Mouse (Mus musculus) stomach, embryonic 14.5 days (tissue): ENCODE data around the gene Cct2. TPM values are rescaled to one million over a fixed set of nuclear protein-coding genes. Genes with fewer than 3 reads are reported as not detected.
A peak's percentile ranks its signal among the peaks of the same experiment; 100 is the strongest.

Experiments
- ATAC-seq: fragments of 200-750 bp; cut with Nextera tagmentation; 2 replicates; pipeline ENCODE4 v1.8.0; 2017; ENCODE audit warnings: low read depth, moderate TSS enrichment; ENCODE audit not compliant: insufficient number of reproducible peaks, insufficient read depth, low FRiP score
- H3K27ac ChIP-seq: fragments of 300-500 bp; sonication (generic); 2 replicates; pipeline ENCODE4 v1.5.1; 2014; ENCODE audit warnings: mild to moderate bottlenecking, low read length, moderate library complexity, mixed read lengths
- H3K27me3 ChIP-seq: fragments of 300-500 bp; sonication (generic); 2 replicates; pipeline ENCODE4 v1.6.1; 2014; ENCODE audit warnings: low read length, control low read depth, mixed read lengths; ENCODE audit not compliant: control insufficient read depth, insufficient read depth
- H3K36me3 ChIP-seq: fragments of 300-500 bp; sonication (generic); 2 replicates; pipeline ENCODE4 v1.6.1; 2014; ENCODE audit warnings: mild to moderate bottlenecking, control low read depth, low read length, moderate library complexity, mixed read lengths; ENCODE audit not compliant: control insufficient read depth, insufficient read depth
- H3K4me1 ChIP-seq: fragments of 300-500 bp; sonication (generic); 2 replicates; pipeline ENCODE4 v1.6.1; 2014; ENCODE audit warnings: low read length, control low read depth, mixed read lengths; ENCODE audit not compliant: control insufficient read depth, insufficient read depth
- H3K4me2 ChIP-seq: fragments of 300-500 bp; sonication (generic); replicated peaks from 2 replicates; pipeline ENCODE4 v1.6.1; 2014; ENCODE audit warnings: low read depth, low read length, control low read depth
- H3K4me3 ChIP-seq: fragments of 300-500 bp; sonication (generic); 2 replicates; pipeline ENCODE4 v1.5.1; 2014; ENCODE audit warnings: low read depth, low read length, control low read depth
- H3K9ac ChIP-seq: fragments of 300-500 bp; sonication (generic); replicated peaks from 2 replicates; pipeline ENCODE4 v1.6.1; 2014; ENCODE audit warnings: low read depth, mild to moderate bottlenecking, control low read depth, low read length, moderate library complexity, mixed read lengths
- H3K9me3 ChIP-seq: fragments of 300-500 bp; sonication (generic); 2 replicates; pipeline ENCODE4 v1.6.1; 2016; ENCODE audit warnings: low read depth, low read length, control low read depth; ENCODE audit not compliant: control insufficient read depth
- WGBS: fragments of 180-500 bp; shearing (Covaris S2); extraction: QIAGEN DNeasy Blood & Tissue Kit; methylation state at CpG from one replicate; pipeline ENCODE4 v1.1.7; 2014; 5-methylcytosine and 5-hydroxymethylcytosine counted together
- polyA plus RNA-seq: library from polyadenylated mRNA; unstranded; fragments of >200 nt; fragmentation: Nextera tagmentation; extraction: Ambion mirVana; gene quantifications from 2 replicates; pipeline ENCODE4 v1.2.1, GENCODE M21; 2014

Cct2 gene
- polyA plus RNA-seq, 1 experiment from 2014 or later: 238 TPM

DNA sequence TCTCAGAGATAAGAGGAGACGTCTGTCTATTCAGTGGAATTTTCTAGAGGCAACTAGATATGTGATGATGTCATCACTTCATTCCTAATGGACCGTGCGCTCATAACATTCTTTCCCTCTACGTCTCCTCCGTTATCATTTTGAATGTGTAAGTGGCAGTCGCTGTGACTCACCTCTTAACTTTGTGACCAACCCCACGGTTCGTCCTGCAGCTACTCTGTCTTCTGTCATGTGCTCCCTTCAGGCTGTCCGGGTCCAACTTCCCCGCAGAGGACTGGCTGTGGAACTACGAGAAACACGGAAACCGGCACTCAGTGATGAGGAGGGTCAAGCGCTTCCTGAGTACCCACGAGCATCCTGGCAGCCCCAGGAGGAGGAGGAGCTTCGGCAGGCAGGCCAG, 39.9 kb downstream of the Cct2 start:
- Histone ChIP-seq H3K9me3 (no peaks in the 10 kb centered on the region), H3K4me3 (peak overlapping the region; percentile 3; the same call in 1 of the 2 replicates), H3K36me3 (no peaks in the 10 kb centered on the region), H3K9ac (no peak overlapping the region), H3K27ac (no peak overlapping the region), H3K4me2 (peak overlapping the region; percentile 19; the same call in 1 of the 2 replicates), H3K27me3 (0 out of 2 replicates have a peak, but pooled peaks cover 5% of the 10 kb centered on the region), H3K4me1 (no peaks in the 10 kb centered on the region)
- WGBS: 32% methylated on average over 16 of the region's 16 CpGs
- ATAC-seq: no peak; the same call in 1 of the 2 replicates

DNA sequence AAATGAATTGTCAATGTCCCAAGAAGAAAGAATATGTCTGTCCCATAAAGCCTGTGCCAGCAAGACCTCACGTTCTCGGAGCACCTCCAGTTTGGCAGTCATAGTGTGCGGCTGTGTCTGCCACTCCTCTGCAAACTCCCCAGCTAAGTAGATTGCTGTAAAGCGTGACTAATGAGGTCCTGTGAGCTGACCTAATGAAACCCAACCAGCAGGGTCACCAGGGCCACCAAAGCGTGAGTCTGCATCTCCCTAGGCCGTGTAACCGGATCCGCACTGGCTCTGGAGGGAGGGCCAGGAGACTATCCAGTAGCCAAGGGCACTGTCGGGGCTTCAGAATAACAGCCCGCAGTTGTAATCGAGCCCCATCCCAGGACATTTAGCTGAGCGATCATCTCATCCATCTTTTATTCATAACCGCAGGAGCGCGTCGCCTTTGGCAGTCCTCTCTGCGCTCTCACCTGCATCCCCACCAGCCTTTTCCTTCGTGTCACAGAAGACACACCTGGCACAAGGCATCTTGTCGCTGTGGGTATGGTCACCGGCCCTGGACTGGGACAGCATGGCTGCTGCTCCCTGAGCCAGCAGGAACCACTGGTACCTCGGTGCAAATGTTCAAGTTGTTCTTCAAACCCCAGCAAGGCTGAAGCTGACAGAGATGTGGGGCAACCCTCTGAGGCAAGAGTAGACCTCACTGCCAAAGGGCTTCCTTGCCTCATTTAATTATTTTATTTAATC, 42.4 kb downstream of the Cct2 start:
- H3K4me3 ChIP-seq: no peak overlapping the region
- H3K27ac ChIP-seq: no peak overlapping the region
- H3K4me1 ChIP-seq: no peaks in the 10 kb centered on the region
- WGBS: 21% methylated on average over 21 of the region's 21 CpGs
- H3K9me3 ChIP-seq: no peaks in the 10 kb centered on the region
- no peak overlapping the region for H3K4me2 ChIP-seq
- ATAC-seq: no peak
- H3K9ac ChIP-seq: no peak overlapping the region
- 0 out of 2 replicates have a peak, but pooled peaks cover 5% of the 10 kb centered on the region for H3K27me3 ChIP-seq
- H3K36me3 ChIP-seq: no peaks in the 10 kb centered on the region

DNA sequence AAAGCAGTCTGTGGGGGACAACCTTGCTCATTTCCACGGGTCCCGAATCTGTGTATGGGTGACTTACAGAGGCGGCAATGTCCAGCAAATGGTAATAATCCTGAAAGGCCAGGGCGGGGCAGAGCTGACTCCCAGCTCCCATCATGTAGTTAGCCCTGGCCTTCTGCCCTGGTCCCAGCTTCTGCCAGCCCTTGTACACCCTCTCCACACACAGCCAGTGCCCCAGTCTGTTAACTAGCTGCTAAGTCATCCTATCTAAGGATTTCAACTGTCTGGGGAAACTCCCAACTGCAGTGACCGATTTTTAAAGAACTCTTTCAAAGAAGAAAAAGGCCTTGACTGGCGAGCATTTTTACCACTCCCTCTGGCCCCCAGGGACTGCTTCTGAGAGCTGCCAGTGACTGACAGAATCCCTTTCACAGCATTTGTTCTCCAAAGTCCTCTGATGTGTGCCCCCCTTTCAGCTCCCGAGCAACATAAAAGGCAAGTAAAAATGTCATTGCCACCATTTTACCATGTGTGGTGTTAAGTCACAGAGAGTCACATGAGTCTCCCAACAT, 45.3 kb downstream of the Cct2 start:
- Histone ChIP-seq H3K27me3 (no peaks in the 10 kb centered on the region), H3K9ac (no peak overlapping the region), H3K4me3 (no peak overlapping the region), H3K4me2 (no peak overlapping the region), H3K4me1 (peaks cover 3% of the 10 kb centered on the region; the same call in 1 of the 2 replicates), H3K27ac (no peak overlapping the region), H3K36me3 (no peaks in the 10 kb centered on the region), H3K9me3 (no peaks in the 10 kb centered on the region)
- WGBS: 70% methylated on average over 7 of the region's 7 CpGs
- no peak for ATAC-seq

DNA sequence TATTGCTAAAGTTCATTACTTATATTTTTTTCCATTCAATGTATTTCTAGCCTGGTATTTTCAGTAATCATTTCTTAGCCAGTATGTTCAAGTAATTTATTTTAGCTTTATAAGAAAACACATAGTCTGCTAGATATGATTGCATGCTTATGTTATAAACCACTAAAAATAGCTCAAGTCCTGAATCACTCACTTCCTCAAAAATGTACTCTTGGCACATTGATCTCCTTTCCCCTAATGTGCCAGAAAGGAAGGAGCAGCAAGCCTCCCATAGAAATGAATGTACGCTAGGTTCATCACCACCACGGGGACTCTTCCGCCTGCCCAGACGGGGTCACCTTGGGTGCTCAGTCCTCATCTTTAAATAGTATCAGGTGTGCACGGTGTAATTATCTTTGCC, 49.0 kb downstream of the Cct2 start:
- no peak overlapping the region for H3K4me2 ChIP-seq
- no peak overlapping the region for H3K9ac ChIP-seq
- no peaks in the 10 kb centered on the region for H3K9me3 ChIP-seq
- H3K27me3 ChIP-seq: no peaks in the 10 kb centered on the region
- H3K36me3 ChIP-seq: no peaks in the 10 kb centered on the region
- WGBS: 77% methylated on average over 5 of the region's 5 CpGs
- H3K27ac ChIP-seq: no peak overlapping the region
- peak; percentile 33; the same call in 1 of the 2 replicates for ATAC-seq
- no peak overlapping the region for H3K4me3 ChIP-seq
- H3K4me1 ChIP-seq: peaks cover 3% of the 10 kb centered on the region; the same call in 1 of the 2 replicates

DNA sequence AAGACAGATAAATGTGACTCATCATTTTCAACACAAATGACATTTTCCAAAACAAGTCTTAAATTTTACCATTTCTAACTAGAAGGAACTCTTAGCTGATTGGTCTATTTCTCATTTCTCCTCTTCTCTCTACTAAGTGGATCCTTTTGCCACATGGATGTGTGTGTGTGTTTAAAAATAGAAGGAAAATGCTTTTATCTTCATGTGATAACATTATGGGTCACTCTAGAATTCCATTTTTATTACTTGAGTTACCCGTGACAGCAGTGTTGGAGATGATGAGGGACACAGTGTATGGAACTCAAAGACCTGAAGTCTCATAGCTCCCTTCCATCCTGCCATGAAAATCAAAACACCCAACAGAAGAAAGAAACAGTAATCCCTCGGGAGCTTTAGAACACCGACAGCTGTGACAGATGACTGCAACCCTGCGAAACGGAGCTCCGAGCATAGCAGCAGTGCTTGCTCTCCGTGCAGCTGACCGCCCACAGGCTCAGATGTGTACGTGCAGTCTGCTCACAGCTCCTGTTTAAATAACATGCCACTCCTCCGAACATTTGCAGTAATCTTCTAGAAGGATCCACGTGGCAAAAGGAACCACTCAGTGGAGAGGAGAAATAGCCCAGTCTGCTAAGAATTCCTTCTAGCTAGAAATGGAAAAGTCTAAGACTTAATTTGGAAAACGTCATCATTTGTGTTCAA, 49.8 kb downstream of the Cct2 start:
- Histone ChIP-seq H3K9me3 (no peaks in the 10 kb centered on the region), H3K4me3 (no peak overlapping the region), H3K4me2 (peak overlapping the region; percentile 19; the same call in 1 of the 2 replicates), H3K36me3 (no peaks in the 10 kb centered on the region), H3K9ac (no peak overlapping the region), H3K27me3 (no peaks in the 10 kb centered on the region), H3K4me1 (peaks cover 3% of the 10 kb centered on the region; the same call in 1 of the 2 replicates), H3K27ac (no peak overlapping the region)
- peak; percentile 90 for ATAC-seq
- WGBS: 6% methylated on average over 12 of the region's 12 CpGs

DNA sequence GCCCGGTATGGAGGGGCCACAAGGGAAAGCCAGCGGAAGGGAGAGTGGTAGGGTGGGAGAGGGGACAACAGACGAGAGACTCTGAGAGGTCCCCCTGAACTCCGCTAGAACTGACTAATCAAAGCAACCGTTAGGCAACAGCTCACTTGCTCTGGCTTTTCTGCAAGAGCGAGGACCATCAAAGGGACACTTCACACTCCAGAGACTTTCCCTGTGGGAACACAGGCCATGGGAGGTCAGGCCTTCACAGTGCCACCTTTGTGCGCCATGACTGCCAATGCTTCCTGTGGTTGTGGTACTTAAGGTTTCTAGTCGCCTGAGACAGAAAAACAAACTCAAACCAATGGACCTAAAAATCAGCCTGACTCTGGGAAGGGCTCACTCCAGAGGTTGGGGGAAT, 52.6 kb downstream of the Cct2 start:
- no peaks in the 10 kb centered on the region for H3K27me3 ChIP-seq

DNA sequence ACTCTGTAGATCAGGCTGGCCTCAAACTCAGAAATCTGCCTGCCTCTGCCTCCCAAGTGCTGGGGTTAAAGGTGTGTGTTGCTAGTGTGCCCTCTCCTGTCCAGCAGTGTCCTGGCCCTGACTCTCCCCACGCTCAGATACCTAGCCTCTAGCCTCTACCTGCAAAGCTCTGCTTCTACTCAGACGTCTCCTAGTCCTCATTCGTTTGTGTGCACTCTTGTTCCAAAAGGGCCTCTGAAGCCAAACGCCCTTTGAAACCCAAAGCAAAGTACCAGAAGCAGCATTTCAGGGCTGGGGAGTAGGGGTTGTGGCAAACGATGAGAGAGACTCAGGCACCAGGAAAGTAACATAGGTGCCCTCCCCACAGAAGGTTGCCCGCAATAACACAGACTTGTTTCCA, 53.9 kb downstream of the Cct2 start:
- no peak for ATAC-seq
- no peak overlapping the region for H3K27ac ChIP-seq
- H3K4me3 ChIP-seq: no peak overlapping the region
- no peak overlapping the region for H3K4me2 ChIP-seq
- 83% methylated on average over 6 of the region's 6 CpGs for WGBS
- no peaks in the 10 kb centered on the region for H3K9me3 ChIP-seq
- H3K36me3 ChIP-seq: no peaks in the 10 kb centered on the region
- H3K9ac ChIP-seq: no peak overlapping the region
- H3K27me3 ChIP-seq: no peaks in the 10 kb centered on the region
- peaks cover 3% of the 10 kb centered on the region; the same call in 1 of the 2 replicates for H3K4me1 ChIP-seq

More for the DNA sequence above, 52.6 kb downstream of the Cct2 start:
- 75% methylated on average over 8 of the region's 8 CpGs for whole genome bisulfite sequencing
- Histone ChIP-seq H3K4me2 (no peak overlapping the region), H3K9me3 (no peaks in the 10 kb centered on the region), H3K9ac (no peak overlapping the region), H3K4me3 (no peak overlapping the region), H3K36me3 (no peaks in the 10 kb centered on the region), H3K4me1 (peaks cover 3% of the 10 kb centered on the region; the same call in 1 of the 2 replicates), H3K27ac (no peak overlapping the region)
- no peak for ATAC-seq

DNA sequence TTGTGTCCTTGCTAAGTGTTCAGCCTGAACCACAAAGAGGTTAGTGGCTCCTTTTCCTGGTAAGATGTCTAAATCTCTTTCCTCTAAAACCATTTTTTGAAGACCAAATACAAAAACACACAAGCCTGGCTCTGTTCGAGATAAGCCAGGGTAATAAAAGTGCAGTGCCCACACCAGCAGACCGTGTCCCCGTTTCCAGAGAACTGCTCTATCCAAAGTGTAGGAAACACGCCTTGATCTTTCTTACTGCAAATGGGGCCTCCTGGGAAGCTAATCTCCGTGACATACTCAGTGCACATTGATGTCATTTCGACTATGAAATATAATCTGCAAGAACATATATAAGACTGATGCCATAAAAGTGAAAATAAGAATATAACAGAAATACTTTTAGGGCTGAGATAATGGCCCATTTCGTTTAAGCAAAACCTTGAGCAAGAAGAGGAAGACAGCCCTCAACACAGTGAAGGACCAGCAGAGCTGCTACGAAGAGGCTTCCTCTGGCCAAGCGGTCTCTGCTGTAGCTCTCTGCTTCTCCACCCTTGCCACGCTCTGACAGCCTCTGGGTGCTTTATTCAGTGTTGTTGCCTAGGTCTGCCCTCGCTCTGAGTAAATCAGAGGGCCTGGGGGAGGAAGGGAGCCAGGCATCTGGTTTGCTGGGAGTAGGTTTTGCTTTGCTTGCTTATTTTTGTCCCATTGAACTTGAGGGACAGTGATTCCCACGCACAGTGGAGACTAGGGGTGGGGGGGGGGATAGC, 57.7 kb downstream of the Cct2 start:
- H3K9ac ChIP-seq: no peak overlapping the region
- ATAC-seq: no peak
- no peak overlapping the region for H3K4me2 ChIP-seq
- WGBS: 64% methylated on average over 12 of the region's 12 CpGs
- H3K27me3 ChIP-seq: no peaks in the 10 kb centered on the region
- no peaks in the 10 kb centered on the region for H3K36me3 ChIP-seq
- H3K4me1 ChIP-seq: no peaks in the 10 kb centered on the region
- no peak overlapping the region for H3K4me3 ChIP-seq
- H3K27ac ChIP-seq: no peak overlapping the region
- no peaks in the 10 kb centered on the region for H3K9me3 ChIP-seq
